Mouse (Mus musculus): ENCODE data around the gene Tmprss13. TPM values are rescaled to one million over a fixed set of nuclear protein-coding genes. Genes with fewer than 3 reads are reported as not detected.

Gene Tmprss13
- not detected for total RNA-seq (2021)
- long read RNA-seq, experiment 1 = 0 reads
- long read RNA-seq, experiment 2 = 0 reads

DNA sequence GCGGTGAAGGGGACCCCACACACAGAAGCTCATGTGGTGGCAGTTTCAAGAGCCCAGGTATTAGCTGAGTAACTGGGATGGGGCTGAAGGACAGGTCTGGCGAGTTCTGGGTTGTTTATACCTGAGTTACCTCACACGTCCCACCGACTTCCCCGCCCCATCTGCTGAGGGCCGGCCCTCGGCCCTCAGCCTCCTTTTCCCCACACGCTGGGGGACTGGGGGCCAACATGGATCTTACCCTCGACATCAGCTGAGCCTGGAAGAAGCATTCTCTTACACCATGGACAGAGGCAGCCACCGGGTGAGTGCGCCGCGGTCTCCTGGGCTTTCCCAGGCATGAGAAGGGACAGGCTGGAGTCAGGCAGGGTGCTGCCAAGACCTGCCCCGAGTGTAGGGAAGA lies at the start of gene Tmprss13:
Gene Tmprss13 (plus strand): TSS at position 246 of the 400 bp plus-strand sequence.
- no peak for DNase-seq (ENCODE audit: low spot score in 2 of 2)
- intact Hi-C loops (cut with DNase I) = no loop called here

DNA sequence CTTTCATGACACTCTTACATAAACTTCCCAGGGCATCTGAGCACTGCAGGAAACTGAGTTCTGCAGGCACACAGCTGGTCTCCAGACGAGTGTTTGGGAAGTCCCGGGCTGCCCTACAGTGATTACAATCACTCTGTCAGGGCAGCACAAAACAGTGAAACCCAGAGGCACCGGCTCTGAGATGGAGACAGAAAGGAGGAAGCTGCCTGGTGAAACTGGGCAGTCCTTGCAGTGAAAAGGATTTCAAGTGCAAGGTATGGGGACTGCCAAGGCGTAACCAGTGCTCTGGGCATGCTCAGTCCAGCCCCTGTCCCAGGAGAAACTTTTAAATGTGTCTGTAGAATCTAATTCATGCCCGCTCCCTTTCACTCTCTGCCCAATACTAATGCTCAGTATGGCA lies 46.7 kb upstream of the Tmprss13 start:
- no peak for DNase-seq (ENCODE audit: low spot score in 2 of 2)
- intact Hi-C loops (cut with DNase I) = no loop called here

DNA sequence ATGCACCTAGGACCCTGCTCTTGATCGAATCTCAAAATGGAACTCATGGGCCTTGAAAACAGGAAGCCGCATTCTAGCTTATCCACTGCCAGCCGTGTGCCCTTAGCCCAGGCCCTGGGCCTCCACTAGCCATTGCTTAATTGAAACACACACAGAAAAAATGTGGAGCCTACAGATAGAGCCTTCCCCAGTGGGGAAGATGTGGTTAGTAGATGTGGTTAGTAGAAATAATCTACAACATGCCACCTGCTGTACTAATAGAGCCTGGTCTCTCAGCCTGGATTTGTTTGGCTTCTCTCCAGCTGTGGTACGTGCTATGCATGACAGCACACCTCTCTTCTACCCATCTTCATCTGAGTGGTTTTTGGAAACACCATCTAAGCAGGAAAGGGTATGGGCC lies 44.7 kb upstream of the Tmprss13 start:
- no peak for DNase-seq (ENCODE audit: low spot score in 2 of 2)
- intact Hi-C loops (cut with DNase I) = no loop called here

DNA sequence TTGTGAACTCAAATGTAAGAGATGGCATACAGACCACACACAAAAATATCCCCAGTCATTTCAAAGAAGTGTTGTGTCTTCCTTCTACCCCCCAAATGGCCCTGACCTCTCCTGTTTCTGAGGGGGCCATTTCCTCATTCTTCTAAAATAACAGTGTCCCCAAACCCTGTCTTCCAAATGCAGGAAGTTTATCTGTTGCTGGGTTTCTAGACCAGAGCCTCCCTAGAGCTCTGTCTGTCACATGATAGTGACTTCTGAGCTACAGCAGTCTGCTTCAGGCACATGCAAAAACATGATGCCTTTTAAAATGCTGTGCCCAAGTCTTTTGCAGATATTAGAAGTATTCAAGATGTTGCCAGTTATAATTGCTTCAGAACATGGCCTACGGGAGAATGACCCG lies 44.3 kb upstream of the Tmprss13 start:
- no peak for DNase-seq (ENCODE audit: low spot score in 2 of 2)
- intact Hi-C loops (cut with DNase I) = no loop called here

GRCm38 (mm10) chr9:45280059-45280458 lies 38.8 kb upstream of the Tmprss13 start:
- intact Hi-C loops (cut with DNase I) = no loop called here

DNA sequence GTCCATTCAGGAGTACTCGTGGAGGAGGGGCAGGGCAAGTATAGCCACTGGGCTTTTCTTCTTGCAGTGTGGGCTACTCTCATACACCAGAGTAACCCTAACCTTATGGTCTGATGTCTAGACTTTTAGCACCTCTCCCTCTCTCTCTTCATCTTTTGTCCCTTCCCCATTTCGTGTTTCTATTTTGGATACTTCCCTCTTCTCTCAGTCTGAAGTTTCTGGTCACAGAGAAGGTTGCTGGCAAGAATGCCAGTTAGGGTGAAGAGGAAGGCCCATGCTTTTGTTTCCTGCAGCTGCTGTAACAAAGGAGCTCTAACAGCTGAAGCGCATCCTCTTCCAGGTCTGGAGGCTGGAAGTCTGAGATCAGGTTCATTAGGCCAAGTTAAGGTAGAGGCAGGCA lies 38.0 kb upstream of the Tmprss13 start:
- no peak for DNase-seq (ENCODE audit: low spot score in 2 of 2)

More at GRCm38 (mm10) chr9:45280059-45280458, 38.8 kb upstream of the Tmprss13 start:
- DNase-seq (ENCODE audit: low spot score in 2 of 2) = no peak

GRCm38 (mm10) chr9:45282466-45282865 lies 36.4 kb upstream of the Tmprss13 start:
- no peak for DNase-seq (ENCODE audit: low spot score in 2 of 2)
- intact Hi-C loops (cut with DNase I) = no loop called here

More for the DNA sequence above, 38.0 kb upstream of the Tmprss13 start:
- intact Hi-C loops (cut with DNase I) = no loop called here

GRCm38 (mm10) chr9:45291481-45292168 lies 27.3 kb upstream of the Tmprss13 start:
- no peak for DNase-seq (ENCODE audit: low spot score in 2 of 2)
- intact Hi-C loops (cut with DNase I) = loop anchor here (10.0 kb wide), 1 partner anchor 67 kb away; no protein-coding TSS in a partner anchor

DNA sequence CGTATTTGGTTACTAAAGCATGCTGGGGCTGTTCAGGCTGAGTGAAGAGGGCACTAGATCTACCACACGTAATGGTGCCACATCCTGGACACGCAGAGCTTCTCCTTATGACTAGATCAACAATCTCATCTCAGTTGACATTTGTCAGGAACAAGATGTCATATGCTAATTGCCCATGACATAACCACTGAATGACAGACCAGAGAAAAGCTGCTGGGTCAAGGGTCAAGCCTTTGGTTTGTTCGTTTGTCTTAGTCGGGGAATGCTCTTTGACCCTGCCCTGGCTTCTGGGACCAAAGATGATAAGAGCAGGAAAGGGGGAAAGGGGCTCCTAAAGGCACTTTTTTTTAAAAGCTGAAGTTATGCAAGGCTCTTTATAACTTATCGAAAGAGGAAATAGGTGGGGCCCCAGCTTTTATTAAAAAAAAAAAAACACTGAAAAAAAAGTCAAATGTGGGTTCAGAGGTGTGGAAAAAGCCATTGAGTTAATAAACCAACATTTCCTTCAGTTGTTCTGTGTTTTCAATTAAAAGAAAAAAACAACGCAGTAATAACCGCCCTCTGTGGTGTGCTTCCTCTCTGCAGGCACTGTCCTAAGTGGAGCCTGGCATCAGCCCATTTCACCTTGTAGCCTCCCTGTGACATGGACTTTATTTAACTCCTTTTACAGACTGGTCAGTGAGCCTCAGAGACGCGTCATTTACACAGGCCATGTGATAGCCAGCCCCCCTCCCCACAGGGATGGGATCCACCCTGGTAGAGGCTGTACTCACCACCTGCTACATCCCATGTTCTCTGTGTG lies 24.5 kb upstream of the Tmprss13 start:
- intact Hi-C loops (cut with DNase I) = loop anchor here (10.0 kb wide), 1 partner anchor 70 kb away; no protein-coding TSS in a partner anchor
- no peak for DNase-seq (ENCODE audit: low spot score in 2 of 2)

DNA sequence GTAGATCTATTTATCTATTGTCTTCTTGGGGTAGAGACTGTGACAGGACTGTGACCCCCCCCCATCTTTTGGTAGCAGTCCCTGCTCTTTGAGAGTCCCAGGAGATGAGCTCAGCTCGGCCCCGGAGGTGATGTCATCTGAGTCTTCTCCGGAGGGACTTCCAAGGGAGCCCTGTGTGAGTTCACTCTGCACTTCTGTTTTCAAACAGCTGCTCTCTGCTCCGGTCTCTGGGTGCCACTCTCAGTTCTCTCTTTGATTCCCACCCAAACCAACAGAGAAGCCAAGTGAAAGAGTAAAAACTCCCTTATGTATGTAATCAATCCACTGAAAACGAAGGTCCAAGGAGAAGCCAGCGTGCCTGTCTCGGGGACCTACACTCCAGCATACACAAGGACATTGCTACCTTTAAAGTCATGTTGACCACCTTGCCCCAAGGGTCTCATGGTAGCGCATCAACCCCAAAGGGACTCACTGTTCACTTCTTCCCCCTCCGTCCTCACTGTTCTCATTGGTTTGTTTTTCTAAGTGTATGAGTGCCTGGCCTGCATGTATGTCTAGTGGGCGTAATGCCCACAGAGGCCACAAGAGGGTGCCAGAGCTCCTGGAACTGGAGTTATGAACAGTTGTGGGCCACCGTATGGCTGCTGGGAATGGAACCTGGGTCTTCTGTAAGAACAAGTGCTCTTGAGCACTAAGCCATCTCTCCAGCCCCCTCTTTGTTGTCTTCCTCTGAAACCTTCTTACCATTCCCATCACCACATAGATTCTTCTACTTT lies 19.5 kb upstream of the Tmprss13 start:
- peak; percentile 19 to 36 for DNase-seq (ENCODE audit: low spot score in 2 of 2)
- intact Hi-C loops (cut with DNase I) = loop anchor here (1.0 to 10.0 kb wide), 4 partner anchors 75 to 455 kb away; no protein-coding TSS in a partner anchor

GRCm38 (mm10) chr9:45300422-45301104 lies 18.3 kb upstream of the Tmprss13 start:
- DNase-seq (ENCODE audit: low spot score in 2 of 2) = peak; percentile 96 to 98
- intact Hi-C loops (cut with DNase I) = loop anchor here (1.0 to 10.0 kb wide), 3 partner anchors 88 to 454 kb away; no protein-coding TSS in a partner anchor

DNA sequence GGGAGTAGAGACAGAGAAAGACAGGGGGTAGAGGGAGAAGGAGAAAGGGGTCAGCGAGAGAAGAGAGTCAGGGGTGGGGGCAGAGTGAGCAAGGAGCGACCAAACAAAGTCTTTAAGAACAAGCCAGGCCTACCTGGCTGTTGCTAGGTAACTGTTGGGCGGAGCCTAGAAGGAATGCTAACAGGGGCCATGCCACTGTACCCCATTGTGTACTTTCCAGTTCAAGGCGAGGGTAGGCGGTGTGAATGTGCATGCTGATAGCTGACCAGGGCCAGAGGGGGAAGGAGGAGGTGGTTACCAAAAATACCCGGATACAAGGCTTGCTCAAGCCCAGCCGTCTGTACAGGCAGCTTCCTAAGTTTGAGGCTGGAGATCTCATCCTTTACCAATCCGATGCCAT lies 17.1 kb upstream of the Tmprss13 start:
- intact Hi-C loops (cut with DNase I) = loop anchor here (5.0 to 10.0 kb wide), 2 partner anchors 106 to 453 kb away; no protein-coding TSS in a partner anchor
- no peak for DNase-seq (ENCODE audit: low spot score in 2 of 2)

GRCm38 (mm10) chr9:45306746-45307410 lies 12.0 kb upstream of the Tmprss13 start:
- no peak for DNase-seq (ENCODE audit: low spot score in 2 of 2)
- intact Hi-C loops (cut with DNase I) = loop anchor here (10.0 kb wide), 1 partner anchor 448 kb away; no protein-coding TSS in a partner anchor

DNA sequence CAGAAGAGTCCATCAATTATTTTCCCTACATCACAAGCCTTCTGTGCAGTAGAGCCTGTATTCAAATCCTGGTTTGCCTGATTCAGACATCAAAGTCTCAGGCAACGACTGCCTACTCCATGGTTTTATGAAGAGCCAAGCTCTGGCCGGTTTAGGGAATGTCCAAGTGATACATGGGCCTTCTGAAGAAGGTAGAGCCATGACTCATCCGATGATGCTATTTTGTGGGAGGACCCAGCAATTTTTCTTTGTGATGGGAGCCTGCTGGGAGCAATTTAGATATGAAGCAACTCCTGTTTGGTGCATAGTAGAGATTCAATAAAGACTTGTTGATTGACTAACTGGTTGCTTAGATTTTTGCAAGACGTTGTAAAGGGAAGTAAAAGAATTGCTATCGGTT lies 10.4 kb upstream of the Tmprss13 start:
- intact Hi-C loops (cut with DNase I) = loop anchor here (10.0 kb wide), 1 partner anchor 446 kb away; no protein-coding TSS in a partner anchor
- no peak for DNase-seq (ENCODE audit: low spot score in 2 of 2)

DNA sequence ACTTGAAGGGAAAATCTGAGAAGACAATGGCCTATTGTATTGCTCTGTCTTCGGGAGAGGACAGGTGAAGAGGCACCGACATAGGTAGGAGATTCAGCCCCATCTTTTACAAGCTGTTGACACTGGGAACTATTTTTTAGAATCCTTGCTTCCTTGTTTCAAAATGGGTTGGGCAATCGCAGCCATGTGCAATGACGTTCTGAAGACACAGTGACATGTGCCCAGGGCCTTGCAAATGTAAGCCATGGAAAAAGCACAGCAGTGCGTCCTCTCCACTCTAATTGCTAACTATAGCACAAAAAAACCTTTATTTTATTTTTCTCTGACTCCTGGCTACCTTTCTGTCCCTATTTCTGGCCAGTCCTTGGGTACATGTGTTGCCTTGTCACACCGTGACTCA lies 7.0 kb upstream of the Tmprss13 start:
- no peak for DNase-seq (ENCODE audit: low spot score in 2 of 2)
- intact Hi-C loops (cut with DNase I) = no loop called here

GRCm38 (mm10) chr9:45313913-45314312 lies 5.0 kb upstream of the Tmprss13 start:
- intact Hi-C loops (cut with DNase I) = no loop called here
- no peak for DNase-seq (ENCODE audit: low spot score in 2 of 2)

DNA sequence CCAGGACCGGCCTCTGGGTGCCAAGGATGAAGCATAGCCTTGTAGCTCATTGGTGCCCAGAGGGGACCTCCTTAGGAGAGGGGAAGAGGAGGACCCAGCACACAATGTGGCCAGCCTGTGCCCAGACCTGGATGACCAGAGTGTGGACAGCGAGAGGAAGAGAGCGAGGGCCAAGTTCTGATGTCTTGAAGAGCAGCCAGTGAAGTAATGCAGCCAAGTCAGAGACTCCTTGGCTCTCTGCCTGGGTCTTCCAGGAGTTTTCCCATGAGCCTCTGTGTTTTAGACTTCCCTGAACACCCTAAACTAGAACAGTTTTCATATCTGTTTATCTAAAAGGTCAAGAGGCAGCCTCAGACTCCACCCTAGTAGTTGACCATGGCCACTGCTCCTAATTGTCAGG lies 1.3 kb upstream of the Tmprss13 start:
- no peak for DNase-seq (ENCODE audit: low spot score in 2 of 2)
- intact Hi-C loops (cut with DNase I) = no loop called here

DNA sequence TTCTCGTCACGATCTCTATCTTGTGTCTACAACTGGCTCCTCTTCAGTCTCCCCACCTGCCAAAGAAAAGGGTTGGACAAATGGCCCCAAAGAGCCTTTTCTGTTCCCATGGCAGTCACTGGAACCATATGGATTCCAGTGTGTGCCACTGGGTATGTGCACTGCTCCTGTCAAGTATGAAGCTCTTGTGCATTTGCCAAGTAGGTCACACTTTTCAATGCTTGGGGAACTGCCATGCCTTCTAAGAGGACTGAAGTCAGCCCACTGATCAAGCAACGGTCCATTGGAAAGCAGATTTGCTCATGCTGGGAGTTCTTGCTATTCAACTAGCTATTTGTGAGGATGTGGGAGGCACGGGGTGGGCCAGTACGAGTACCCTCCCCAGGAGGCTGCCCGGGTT lies 2.6 kb downstream of the Tmprss13 start:
- peak in 1 of 2 experiments; percentile 40 for DNase-seq (ENCODE audit: low spot score in 2 of 2)
- intact Hi-C loops (cut with DNase I) = no loop called here

Data from left cerebral cortex, postnatal 14 days (tissue).